Mouse (Mus musculus) Patski (cell line): ENCODE measurements around the gene Vstm2l. TPM values are rescaled to one million over a fixed set of nuclear protein-coding genes. Genes with fewer than 3 reads are reported as not detected.

ENCODE experiments used
- ATAC-seq: fragments of 100-300 bp; one replicate; pipeline ENCODE4 v1.8.0; 2021
- CTCF ChIA-PET: fragments of 350-600 bp; sonication (Branson Sonifier 250); formaldehyde crosslinking; loops from one replicate; lab custom pipeline; 2022; ENCODE audit warnings: inconsistent platforms; lab: Charles Lee
- POLR2A ChIA-PET: fragments of 350-600 bp; sonication (Branson Sonifier 250); formaldehyde crosslinking; loops from one replicate; lab custom pipeline; 2022; ENCODE audit warnings: antibody characterized with exemption, inconsistent platforms; lab: Charles Lee
- DNase-seq: peaks from one replicate; pipeline ENCODE4 v3.0.0-alpha.2; 2011; ENCODE audit warnings: low read depth, low spot score
- H3K27me3 ChIP-seq: fragments of 371-371 bp; one replicate; pipeline ENCODE4 v1.5.1; 2021
- CTCF ChIP-seq: fragments of 100-300 bp; IDR thresholded peaks from one replicate; pipeline ENCODE4 v1.5.1; 2021
- in situ Hi-C: fragments of 300-500 bp; cut with MboI; formaldehyde crosslinking; loops from 3 replicates; pipeline ENCODE4 v1.11.1; 2018; ENCODE audit warnings: low pct_unique_long_range_greater_than_20kb, mixed read lengths
- polyA plus RNA-seq: library from polyadenylated mRNA; unstranded; gene quantifications from one replicate; pipeline ENCODE4 v1.2.3, GENCODE M21; 2021

Gene Vstm2l
- polyA plus RNA-seq, 1 experiment from 2014 or later: not detected

DNA sequence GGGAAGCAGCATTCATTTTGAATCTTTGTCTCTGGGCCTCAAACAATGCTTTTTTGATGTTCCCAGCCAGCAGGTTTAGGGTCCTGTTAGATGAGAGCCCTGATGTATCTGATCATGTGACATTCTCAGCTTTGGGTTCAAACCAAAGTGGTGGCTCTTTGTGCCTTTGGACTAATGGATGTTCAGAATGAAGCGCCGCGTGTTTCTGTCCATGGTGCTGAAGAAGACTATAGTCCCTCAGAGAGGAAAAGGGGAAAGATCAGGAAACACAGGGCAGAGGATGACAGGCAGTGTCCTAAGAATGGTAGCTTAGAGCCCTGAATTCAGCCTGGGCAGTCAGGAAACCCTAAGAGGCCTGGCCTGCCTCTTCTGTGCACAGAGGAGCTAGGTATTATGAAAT is 56.2 kb downstream of the Vstm2l start:
- ChIA-PET CTCF (interaction anchor here (1.4 kb wide), 1 partner anchor 12 kb away, joined by 3 read pairs; no protein-coding TSS in a partner anchor), POLR2A (no interaction called here)
- in situ Hi-C loops: loop anchor here (25.0 kb wide), 1 partner anchor 333 kb away; no protein-coding TSS in a partner anchor
- H3K27me3 ChIP-seq: peaks cover 18% of the 10 kb centered on the region
- peak; percentile 13 for DNase-seq
- TF ChIP-seq CTCF: no peak
- no peak for ATAC-seq

DNA sequence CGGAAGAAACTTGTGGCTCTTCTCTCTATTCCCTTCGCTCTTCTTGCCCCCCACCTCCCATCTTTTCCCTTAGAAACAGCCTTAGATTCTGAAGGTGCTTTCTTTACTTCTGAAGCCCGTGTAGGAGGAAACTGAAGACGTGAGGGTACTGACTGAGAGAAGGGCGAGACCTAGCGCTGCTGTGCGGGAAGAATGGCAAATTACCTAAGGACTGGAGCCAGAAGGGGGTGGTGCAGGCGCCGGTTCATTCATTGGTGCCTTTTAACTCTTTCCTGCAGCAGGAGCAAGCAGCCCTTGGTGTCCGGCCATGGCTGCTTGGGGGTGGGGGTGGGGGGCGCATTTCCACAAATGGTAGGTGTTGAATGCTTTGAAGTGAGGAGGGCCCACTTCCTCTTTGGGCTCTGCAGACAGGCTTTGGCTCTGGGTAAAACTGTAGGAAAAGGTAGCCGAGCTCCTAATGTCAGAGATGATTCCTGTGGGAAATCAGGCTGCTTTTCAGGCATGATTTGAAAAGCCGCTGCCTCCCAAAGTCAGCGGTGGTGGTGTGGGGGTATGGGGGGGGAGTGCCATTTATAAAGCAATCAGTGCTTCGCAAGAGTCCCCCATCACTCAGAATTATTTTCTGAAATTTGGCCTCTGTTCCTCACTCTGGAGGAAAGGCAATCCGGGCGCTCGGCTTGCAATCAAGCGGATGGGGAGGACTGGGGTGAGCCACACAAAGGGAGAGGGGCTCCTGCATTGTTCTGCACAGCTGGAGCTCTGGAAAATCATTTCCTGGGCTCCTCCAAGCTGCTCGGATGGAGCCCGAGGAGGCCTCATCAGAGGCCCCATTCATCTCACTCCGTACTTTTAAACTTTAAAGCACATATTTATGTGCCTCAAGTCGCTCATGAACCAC is 60.4 kb downstream of the Vstm2l start:
- DNase-seq (no peak), ATAC-seq (no peak)
- CTCF ChIA-PET: no interaction called here
- no peak for TF ChIP-seq CTCF
- POLR2A ChIA-PET: no interaction called here
- in situ Hi-C loops: loop anchor here (25.0 kb wide), 1 partner anchor 338 kb away; no protein-coding TSS in a partner anchor
- H3K27me3 ChIP-seq: peaks cover 16% of the 10 kb centered on the region

DNA sequence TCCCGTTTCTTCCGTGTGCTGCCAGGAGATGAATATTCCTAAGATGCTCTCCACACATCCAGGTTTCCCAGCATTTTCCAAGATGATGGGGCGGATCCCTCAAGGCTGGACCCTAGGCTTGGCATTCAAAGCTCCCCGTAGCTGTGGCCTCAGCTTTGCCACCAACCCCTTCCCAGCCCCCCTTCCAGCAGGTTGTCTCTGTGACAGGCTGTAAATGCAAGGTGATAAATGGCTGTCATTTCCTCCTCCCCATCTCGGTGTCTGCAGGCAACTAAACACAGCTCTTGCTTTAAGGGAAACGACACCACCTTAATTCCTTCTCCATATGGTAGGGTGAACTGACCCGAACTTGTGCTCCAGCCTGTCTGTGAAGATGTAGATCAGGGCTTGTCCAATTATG is 61.1 kb downstream of the Vstm2l start:
- DNase-seq (no peak), ATAC-seq (no peak)
- no peak for TF ChIP-seq CTCF
- in situ Hi-C loops: no loop called here
- peaks cover 16% of the 10 kb centered on the region for H3K27me3 ChIP-seq
- ChIA-PET POLR2A (no interaction called here), CTCF (no interaction called here)

DNA sequence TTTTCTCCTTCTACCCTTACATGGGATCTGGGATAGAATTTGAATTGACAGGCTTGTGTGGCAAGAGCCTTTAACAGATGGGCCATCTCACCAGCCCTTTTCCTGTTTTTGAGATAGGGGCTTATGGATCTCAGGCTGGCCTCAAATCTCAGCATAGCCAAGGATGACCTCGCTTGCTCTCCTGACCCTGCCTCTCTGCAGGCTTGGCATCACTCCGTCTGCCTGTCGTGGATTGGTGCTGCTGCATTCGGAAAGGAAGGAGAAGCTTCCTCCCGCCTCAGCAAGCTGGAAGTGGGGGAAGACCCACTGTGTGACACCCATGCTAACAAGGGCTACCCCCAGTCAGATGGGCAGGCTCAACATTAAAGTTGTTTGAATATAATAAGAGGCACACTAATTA is 64.8 kb downstream of the Vstm2l start:
- peaks cover 12% of the 10 kb centered on the region for H3K27me3 ChIP-seq
- ChIA-PET POLR2A (no interaction called here), CTCF (interaction anchor here (0.7 kb wide), 1 partner anchor 57 kb away, joined by 3 read pairs; no protein-coding TSS in a partner anchor)
- DNase-seq: no peak
- in situ Hi-C loops: no loop called here
- TF ChIP-seq CTCF: no peak
- no peak for ATAC-seq

DNA sequence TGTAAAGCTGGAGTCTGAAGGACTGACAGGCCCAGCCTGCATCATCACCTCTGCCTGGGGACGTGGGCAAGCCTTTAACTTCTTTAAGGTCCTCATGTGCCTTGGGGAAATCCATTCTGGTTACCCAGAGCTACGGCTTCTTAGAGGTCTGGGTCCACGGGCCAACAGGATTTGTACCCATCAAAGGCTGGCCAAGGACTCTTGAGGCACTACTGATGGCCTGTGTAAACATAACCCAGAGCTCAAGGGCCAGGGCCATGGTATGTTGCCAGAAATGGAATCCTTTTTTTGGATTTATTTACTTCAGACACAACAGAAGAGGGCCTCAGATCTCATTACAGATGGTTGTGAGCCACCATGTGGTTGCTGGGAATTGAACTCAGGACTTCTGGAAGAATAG is 68.3 kb downstream of the Vstm2l start:
- no peak for TF ChIP-seq CTCF
- ATAC-seq: no peak
- in situ Hi-C loops: no loop called here

DNA sequence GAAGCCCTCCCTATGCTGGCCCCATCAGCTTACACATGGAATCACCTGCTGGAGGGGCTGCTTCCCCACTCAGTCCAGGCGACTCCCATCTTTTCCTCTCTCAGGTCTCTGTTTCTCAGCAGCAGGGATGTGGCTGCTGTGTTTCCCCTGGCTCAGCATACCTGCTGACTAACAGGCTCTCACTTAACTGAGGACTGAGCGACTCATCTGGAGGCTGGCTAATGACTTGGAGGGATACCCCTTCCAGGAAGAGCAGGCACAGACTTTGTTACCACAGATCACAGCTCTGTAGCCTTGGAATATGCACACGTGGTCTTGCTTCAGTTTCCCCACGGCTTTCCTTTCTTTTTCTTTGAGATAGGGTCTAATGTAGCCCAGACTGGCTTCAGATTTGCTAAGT is 68.8 kb downstream of the Vstm2l start:
- CTCF ChIA-PET: no interaction called here
- no peak for ATAC-seq
- no peak for DNase-seq
- POLR2A ChIA-PET: no interaction called here
- TF ChIP-seq CTCF: no peak
- in situ Hi-C loops: no loop called here
- no peaks in the 10 kb centered on the region for H3K27me3 ChIP-seq

More for the DNA sequence above, 68.3 kb downstream of the Vstm2l start:
- ChIA-PET CTCF (interaction anchor here (1.1 kb wide), 1 partner anchor 12 kb away, joined by 3 read pairs; no protein-coding TSS in a partner anchor), POLR2A (no interaction called here)
- no peak for DNase-seq
- no peaks in the 10 kb centered on the region for H3K27me3 ChIP-seq

DNA sequence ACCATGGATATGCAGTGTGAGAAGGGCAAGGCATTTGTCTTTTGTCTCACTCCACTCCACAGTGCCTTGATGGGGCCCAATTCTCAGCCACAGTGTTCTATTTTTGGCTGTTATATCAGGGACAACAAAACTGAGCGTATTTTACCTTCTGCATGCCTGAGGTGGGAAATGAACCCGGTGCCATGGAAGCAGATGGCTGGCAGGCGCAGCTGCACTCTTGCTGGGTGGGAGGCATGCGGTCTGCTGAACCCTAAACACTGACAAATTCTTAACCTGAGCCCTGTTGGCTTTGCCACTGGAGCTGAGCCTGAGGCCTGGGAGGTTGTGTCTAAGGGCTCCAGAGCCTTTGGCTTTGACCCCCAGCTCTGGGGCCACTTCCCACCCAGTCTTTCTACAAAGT is 71.2 kb downstream of the Vstm2l start:
- in situ Hi-C loops: no loop called here
- ChIA-PET POLR2A (no interaction called here), CTCF (no interaction called here)

DNA sequence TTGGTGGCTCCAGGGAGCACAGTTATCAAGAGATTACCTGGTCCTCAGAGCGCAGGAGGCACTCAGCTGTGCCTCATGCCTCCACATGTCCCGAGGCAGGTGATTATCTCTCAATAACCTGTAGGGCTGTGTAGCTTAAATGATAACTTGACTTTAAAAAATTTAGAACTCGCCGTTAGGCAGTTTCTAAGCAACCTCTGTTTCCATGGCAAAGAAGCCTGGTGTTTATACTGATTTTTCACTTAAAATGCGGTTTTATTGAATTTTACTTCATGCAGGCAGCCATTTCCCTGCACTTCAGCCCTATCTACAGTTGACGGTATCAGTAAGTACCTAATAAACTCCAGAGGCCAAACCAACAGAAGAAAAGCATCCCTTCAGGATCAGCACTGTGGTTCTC is 71.8 kb downstream of the Vstm2l start:
- in situ Hi-C loops: no loop called here
- DNase-seq (no peak), ATAC-seq (no peak)
- H3K27me3 ChIP-seq: no peaks in the 10 kb centered on the region
- ChIA-PET POLR2A (no interaction called here), CTCF (no interaction called here)
- no peak for TF ChIP-seq CTCF

More for the DNA sequence above, 71.2 kb downstream of the Vstm2l start:
- H3K27me3 ChIP-seq: no peaks in the 10 kb centered on the region
- TF ChIP-seq CTCF: no peak
- no peak for DNase-seq
- no peak for ATAC-seq

DNA sequence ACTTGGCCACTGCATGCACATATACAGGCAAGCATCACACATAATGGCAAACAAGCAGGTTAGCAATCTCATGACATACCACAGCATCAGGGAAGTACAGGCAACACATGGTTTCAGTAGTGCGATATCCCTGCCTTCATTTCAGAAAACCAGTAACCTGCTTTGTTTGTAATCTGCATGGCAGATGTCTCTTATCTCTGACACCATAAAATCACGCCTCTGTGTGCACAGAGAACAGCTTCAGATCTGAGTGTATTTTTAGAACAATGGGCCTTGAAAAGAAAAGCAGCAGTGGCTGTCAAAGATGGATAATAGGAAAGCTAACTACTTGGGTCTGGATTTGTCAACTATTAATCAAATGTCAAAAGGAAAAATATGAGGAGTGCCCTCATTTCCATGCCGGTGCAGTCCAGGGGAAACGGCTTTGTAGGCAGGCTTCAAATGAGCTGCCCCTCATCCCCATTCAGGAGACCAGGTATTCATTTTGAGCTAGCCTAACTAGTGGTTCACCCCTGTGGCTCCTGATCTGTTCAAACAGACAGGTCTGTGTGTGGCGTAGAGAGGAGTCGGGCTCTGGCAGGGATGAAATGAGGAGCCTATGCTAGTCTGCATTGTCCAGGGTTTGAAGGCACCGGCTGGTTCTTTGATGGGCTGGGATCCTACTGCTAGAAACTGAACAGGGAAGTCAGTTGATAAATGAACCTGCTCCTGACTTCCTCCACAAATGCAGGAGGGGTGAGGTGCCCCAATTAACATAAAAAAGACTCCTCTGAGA is 74.2 kb downstream of the Vstm2l start:
- in situ Hi-C loops: no loop called here
- no peak for ATAC-seq

DNA sequence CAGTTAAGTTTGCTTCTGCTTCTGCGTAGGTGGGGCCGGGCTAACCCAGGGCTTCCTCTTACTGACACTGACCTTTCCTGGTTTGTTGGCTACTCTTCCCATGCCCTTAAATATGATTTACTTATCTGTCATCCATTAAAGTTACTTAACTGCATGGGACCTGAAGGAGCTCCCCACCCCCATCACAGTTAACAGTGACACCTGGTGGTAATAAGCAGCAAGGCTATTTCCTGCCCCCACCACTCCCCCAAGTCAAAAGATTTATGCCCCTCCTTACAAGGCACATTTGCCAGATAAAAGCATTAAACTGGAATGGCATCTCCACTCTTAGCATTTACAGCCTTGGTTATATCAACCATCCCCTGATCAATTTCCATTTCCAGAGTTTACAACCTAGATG is 75.5 kb downstream of the Vstm2l start:
- ATAC-seq (no peak), DNase-seq (no peak)
- H3K27me3 ChIP-seq: no peaks in the 10 kb centered on the region
- POLR2A ChIA-PET: interaction anchor here (0.5 to 1.0 kb wide), 2 partner anchors 9 to 32 kb away, joined by 3 read pairs; no protein-coding TSS in a partner anchor
- in situ Hi-C loops: no loop called here
- CTCF ChIA-PET: no interaction called here
- peak; percentile 61 for TF ChIP-seq CTCF

More for the DNA sequence above, 74.2 kb downstream of the Vstm2l start:
- no peak for TF ChIP-seq CTCF
- ChIA-PET CTCF (no interaction called here), POLR2A (no interaction called here)
- DNase-seq: no peak
- no peaks in the 10 kb centered on the region for H3K27me3 ChIP-seq
